Mouse (Mus musculus) heart, adult 11 months (tissue): ENCODE data around the gene Sh3bp5.
A peak's percentile ranks its signal among the peaks of the same experiment; 100 is the strongest.

ENCODE experiments used
- DNase-seq: peaks from one replicate; pipeline ENCODE4 v3.0.0; 2022

The Sh3bp5 gene

GRCm38 (mm10) chr14:31407911-31408604 is 27.8 kb downstream of the Sh3bp5 start:
- peak; percentile 95 for DNase-seq

GRCm38 (mm10) chr14:31407208-31407607 is 28.7 kb downstream of the Sh3bp5 start:
- DNase-seq = peak; percentile 97

- DNase-seq = no peak
Measured at GRCm38 (mm10) chr14:31406154-31406810, 29.6 kb downstream of the Sh3bp5 start.

GRCm38 (mm10) chr14:31405652-31406051 is 30.2 kb downstream of the Sh3bp5 start:
- DNase-seq = no peak

GRCm38 (mm10) chr14:31404663-31405062 is 31.2 kb downstream of the Sh3bp5 start:
- no peak for DNase-seq

GRCm38 (mm10) chr14:31403995-31404394 is 31.9 kb downstream of the Sh3bp5 start:
- no peak for DNase-seq

- DNase-seq = no peak
Measured at GRCm38 (mm10) chr14:31403556-31403955, 32.3 kb downstream of the Sh3bp5 start.

GRCm38 (mm10) chr14:31402693-31403092 is 33.2 kb downstream of the Sh3bp5 start:
- no peak for DNase-seq

- DNase-seq = no peak
Measured at GRCm38 (mm10) chr14:31401918-31402427, 33.9 kb downstream of the Sh3bp5 start.

- DNase-seq = peak; percentile 95
Measured at GRCm38 (mm10) chr14:31400896-31401295, 35.0 kb downstream of the Sh3bp5 start.

GRCm38 (mm10) chr14:31400246-31400645 is 35.6 kb downstream of the Sh3bp5 start:
- DNase-seq = no peak

GRCm38 (mm10) chr14:31399271-31399670 is 36.6 kb downstream of the Sh3bp5 start:
- DNase-seq = no peak

GRCm38 (mm10) chr14:31398819-31399218 is 37.1 kb downstream of the Sh3bp5 start:
- no peak for DNase-seq

GRCm38 (mm10) chr14:31397791-31398595 is 37.9 kb downstream of the Sh3bp5 start:
- peak; percentile 97 for DNase-seq

- no peak for DNase-seq
Measured at GRCm38 (mm10) chr14:31397353-31397752, 38.5 kb downstream of the Sh3bp5 start.

GRCm38 (mm10) chr14:31396428-31396827 is 39.5 kb downstream of the Sh3bp5 start:
- DNase-seq = no peak

- no peak for DNase-seq
Measured at GRCm38 (mm10) chr14:31395629-31396199, 40.2 kb downstream of the Sh3bp5 start.

- peak; percentile 94 for DNase-seq
Measured at GRCm38 (mm10) chr14:31394822-31395532, 40.9 kb downstream of the Sh3bp5 start.

- DNase-seq = peak; percentile 96
Measured at GRCm38 (mm10) chr14:31393936-31394630, 41.8 kb downstream of the Sh3bp5 start.

GRCm38 (mm10) chr14:31393546-31393890 is 42.4 kb downstream of the Sh3bp5 start:
- peak; percentile 92 for DNase-seq

GRCm38 (mm10) chr14:31392873-31393545 is 42.9 kb downstream of the Sh3bp5 start:
- peak; percentile 94 for DNase-seq
